Mouse (Mus musculus) regulatory T cell (primary cell): ENCODE results near the gene Apol7e.
"Not testable (repeated sequence)": the region's sequence is repeated elsewhere in the genome, so short reads cannot be mapped to it uniquely, and the experiment has no call there.

Experiments used
- in situ Hi-C: fragments of 300-600 bp; cut with MboI, MseI; formaldehyde crosslinking; loops from one replicate; pipeline ENCODE4 v1.15.1; 2025; ENCODE audit warnings: high pct_unique_total_duplicates

Gene Apol7e

GRCm38 (mm10) chr15:77740511-77741297 lies 42.0 kb downstream of the Apol7e start:
- in situ Hi-C loops = no loop called here

DNA sequence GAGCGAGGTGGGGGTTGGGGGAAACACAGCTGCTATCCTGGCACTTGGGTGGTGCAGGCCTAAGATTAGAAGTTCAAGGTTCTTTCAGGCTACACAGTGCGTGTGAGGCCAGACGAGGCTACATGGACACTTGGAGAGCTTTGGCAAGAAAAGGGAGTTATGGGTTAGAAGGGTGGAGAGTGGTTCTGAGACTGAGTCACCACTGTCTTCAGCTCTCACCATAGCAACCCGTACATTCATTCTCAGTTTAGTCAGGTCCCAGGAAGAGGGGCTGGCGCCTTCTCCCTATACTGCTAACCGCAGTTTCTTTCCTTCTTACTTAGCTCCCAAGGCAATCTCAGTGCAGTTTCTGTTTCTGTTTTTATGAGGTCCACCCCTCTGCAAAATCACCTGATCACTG lies 42.9 kb downstream of the Apol7e start:
- in situ Hi-C loops = not testable (repeated sequence)

DNA sequence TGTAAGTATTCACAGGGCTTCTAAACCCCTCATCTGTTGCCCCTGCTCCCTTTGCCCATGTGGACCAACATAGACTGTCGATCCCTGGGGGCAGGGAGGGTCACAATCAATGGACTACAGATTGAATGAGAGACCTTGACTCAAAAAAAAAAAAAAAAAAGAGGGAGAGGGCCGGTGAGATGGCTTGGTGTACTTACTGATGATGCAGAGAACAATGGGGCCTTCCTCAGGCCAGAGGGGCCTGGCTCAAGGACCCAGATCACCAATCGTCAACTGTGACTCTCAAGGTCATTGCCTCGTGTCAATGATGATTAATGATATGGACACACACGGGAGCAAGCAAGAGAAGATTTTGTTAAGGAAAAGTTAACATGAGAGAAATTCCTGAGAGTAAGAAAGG lies 46.0 kb downstream of the Apol7e start:
- in situ Hi-C loops = loop anchor here (5.0 kb wide), 1 partner anchor 52 kb away; no protein-coding TSS in a partner anchor

DNA sequence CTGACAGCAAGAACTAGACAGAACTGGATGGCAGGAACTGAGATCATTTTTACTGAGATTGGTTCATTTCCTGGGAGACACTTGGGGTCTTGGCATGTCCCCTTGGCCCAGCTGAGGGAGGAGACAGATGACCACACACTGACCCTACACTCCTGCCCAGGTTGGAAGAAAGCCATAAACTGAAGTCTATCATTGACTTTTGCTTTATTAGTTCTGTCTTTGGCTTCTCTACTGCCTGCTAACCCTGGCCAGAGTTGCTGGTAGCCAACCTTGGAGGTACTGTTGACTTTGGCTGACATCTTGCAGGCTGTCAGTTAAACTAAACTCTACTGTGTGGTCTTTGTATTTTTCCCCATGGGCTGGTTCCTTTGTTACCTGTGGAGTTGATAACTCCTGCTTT lies 46.4 kb downstream of the Apol7e start:
- in situ Hi-C loops = loop anchor here (5.0 kb wide), 1 partner anchor 53 kb away; no protein-coding TSS in a partner anchor

DNA sequence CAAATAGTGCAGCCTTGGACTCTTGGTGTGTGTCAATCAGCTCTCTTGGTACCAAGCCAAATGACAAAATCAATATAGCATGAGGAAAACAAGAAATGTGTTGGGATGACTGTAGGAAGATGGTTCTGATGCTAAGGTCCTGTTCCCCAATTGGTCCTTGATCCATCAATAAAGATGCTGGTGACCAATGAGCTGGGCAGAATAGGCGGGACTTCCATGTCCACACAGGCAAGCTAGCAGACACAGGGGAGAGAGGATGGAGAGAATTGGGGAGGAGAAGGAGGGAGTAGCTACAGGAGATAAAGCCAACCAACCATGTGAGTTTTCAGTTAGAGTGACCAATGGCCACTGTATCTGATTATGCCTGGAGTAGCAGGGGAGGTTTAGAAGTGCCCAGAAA lies 47.7 kb downstream of the Apol7e start:
- in situ Hi-C loops = loop anchor here (5.0 kb wide), 1 partner anchor 54 kb away; no protein-coding TSS in a partner anchor

DNA sequence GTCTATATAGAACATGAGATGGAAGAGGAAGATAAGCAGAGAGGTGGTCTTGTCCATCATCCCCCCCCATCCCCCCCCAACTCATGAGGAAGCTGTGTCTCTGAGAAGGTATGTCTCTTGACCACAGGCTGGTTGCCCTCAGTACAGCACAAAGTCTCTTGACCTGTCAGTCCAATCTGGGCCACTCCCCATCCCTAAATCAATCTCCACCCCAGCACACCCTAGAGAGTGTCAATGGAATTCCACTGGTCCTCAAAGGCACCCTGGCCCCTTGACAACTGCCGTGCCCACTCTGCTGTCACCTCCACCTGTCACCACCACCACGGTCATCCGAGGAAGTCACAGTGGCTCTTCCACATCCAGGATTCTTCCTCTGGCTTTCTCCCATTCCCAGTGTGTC lies 49.8 kb downstream of the Apol7e start:
- in situ Hi-C loops = loop anchor here (5.0 kb wide), 1 partner anchor 56 kb away; no protein-coding TSS in a partner anchor

- in situ Hi-C loops = loop anchor here (5.0 kb wide), 1 partner anchor 57 kb away; no protein-coding TSS in a partner anchor
Measured at GRCm38 (mm10) chr15:77749717-77750116, 51.1 kb downstream of the Apol7e start.

GRCm38 (mm10) chr15:77750461-77750860 lies 51.8 kb downstream of the Apol7e start:
- in situ Hi-C loops = no loop called here

DNA sequence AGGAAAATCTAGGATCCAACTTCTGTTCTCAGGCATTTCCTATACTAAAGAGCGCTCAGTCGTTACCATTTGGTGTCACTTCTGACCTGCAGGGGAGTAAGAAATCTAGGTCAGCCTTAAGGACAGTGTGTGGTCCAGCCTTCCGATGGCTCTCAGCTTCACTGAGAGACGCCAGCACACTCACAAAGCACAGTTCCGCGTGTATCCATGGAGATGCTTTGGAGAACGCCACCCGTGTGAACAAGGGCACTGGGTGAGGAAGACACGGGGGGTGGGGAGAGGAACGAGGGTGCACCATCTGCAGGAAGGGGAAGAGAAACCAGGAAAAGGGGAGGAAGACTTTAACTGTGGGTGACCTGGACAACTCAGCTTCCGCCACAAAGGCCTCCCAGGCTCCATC lies 53.8 kb downstream of the Apol7e start:
- in situ Hi-C loops = no loop called here

GRCm38 (mm10) chr15:77755132-77755531 lies 56.5 kb downstream of the Apol7e start:
- in situ Hi-C loops = no loop called here

- in situ Hi-C loops = no loop called here
Measured at GRCm38 (mm10) chr15:77756081-77756480, 57.4 kb downstream of the Apol7e start.

DNA sequence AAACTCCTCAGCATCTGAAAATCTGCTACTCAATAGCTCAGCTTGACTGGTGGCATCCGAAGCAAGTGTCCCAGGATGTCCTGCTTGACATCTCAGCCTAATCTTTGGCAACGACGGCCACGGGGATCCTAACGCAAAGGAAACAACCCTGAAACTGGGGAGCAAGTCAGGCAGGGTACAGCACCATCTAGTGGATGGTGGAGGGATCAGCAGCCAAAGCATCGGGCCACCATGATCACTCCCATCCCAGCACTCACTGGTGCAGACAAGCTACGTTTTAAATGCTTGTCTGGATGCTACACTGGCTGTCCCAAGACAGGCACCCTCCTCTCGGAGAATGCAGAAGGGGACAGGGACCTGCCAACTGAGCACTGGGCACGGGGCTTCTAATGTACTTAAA lies 58.2 kb downstream of the Apol7e start, which contains the start of gene Apol8:
Apol8 (minus strand) TSS at position 156 of the 400 bp plus-strand sequence.
- in situ Hi-C loops = no loop called here

GRCm38 (mm10) chr15:77757586-77758226 lies 59.0 kb downstream of the Apol7e start:
- in situ Hi-C loops = no loop called here

- in situ Hi-C loops = no loop called here
Measured at GRCm38 (mm10) chr15:77760037-77760436, 61.4 kb downstream of the Apol7e start.

- in situ Hi-C loops = no loop called here
Measured at GRCm38 (mm10) chr15:77761083-77761482, 62.4 kb downstream of the Apol7e start.

- in situ Hi-C loops = no loop called here
Measured at GRCm38 (mm10) chr15:77761561-77762380, 63.1 kb downstream of the Apol7e start.

GRCm38 (mm10) chr15:77763050-77763449 lies 64.4 kb downstream of the Apol7e start:
- in situ Hi-C loops = no loop called here

DNA sequence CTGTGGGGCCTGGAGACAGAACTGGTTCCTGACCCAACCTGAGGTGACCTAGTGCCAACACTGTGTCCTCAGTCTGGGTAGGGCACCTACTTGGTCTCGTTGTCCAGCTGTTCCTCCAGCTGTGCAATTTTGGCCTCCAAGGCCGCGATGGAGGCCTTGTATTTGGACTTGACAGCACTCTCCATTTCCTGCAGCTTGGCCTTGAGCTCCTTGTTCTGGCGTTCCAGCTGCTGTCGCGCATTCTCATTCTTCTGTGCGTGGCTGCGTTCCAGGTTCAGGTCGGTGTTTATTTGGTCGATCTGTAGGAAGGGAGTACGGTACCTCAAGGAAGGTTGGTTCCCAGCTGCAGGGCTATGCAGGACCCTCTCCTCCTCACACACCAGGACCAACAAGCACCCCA lies 65.0 kb downstream of the Apol7e start:
- in situ Hi-C loops = no loop called here

DNA sequence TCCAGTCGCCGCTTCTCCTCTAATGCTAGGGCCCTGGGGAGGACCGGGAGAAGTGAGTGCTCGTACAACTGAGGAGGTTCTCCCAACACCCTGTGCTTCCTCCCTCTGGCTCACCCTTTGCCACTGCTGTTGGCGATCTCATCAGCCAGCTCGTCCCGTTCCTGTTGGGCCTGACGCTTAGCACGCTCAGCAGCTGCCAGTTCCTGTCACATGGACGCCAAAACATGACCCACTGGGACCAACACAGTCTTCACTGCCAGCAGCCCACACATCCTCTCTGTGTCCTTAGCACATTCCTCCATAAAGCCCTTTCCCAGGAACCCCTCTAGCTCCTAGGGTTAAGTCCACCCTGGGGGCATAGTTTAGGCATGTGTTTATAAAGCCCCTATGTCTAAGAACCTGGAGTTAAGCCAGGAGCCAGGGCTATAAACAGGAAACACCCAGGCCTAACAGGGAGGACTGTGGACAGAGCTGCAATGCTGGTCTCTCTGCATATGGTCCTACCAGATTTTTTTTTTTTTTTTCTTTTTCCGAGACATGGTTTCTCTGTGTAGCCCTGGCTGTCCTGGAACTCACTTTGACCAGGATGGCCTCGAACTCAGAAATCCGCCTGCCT lies 65.8 kb downstream of the Apol7e start:
- in situ Hi-C loops = no loop called here

- in situ Hi-C loops = no loop called here
Measured at GRCm38 (mm10) chr15:77765484-77766093, 66.9 kb downstream of the Apol7e start.

DNA sequence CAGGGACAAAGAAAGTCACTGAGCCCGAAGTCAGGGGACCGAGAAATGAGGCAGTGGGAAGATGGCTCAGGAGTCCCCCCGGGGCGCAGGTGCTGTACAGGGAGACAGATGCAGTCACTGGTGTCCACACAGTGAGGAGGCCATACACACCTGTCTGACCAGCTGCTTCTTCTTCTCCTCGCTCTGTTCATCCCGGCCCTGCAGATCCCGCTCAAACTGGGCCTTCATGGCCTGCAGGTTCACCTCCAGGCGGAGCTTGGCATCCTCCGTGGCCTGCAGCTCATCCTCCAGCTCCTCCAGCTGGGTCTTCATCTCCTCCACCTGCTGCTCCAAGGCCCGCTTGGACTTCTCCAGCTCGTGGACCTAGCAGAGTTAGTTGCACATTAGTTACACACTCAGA lies 68.3 kb downstream of the Apol7e start:
- in situ Hi-C loops = no loop called here
